Mouse (Mus musculus) left cerebral cortex, postnatal 10 days (tissue): Measurements from ENCODE around the gene Olfr90. TPM values are rescaled to one million over a fixed set of nuclear protein-coding genes. Genes with fewer than 3 reads are reported as not detected.

Experiments used
- DNase-seq, 2 experiments: peaks; one replicate each; pipeline ENCODE4 v3.0.0; 2021 to 2022; ENCODE audit warnings: low spot score in 2 of 2, mixed read lengths in 1 of 2; ENCODE audit errors: extremely low spot score in 1 of 2
- intact Hi-C: fragments of 180-260 bp; cut with DNase I; formaldehyde crosslinking; loops from one replicate; pipeline ENCODE4 v1.15.1; 2025
- total RNA-seq, 2 experiments: library from RNA; stranded (reverse); gene quantifications; 2 replicates each; pipeline ENCODE4 v1.2.3; 2021

Olfr90 gene
- total RNA-seq, 2 experiments from 2014 or later = not detected

- intact Hi-C loops = no loop called here
- peak in 1 of 2 experiments; percentile 57 for DNase-seq
Observed at GRCm38 (mm10) chr17:37063686-37064495, 24.4 kb downstream of the Olfr90 start.

- intact Hi-C loops = no loop called here
- no peak for DNase-seq
Observed at GRCm38 (mm10) chr17:37063063-37063462, 25.2 kb downstream of the Olfr90 start.

- DNase-seq = no peak
- intact Hi-C loops = no loop called here
Observed at GRCm38 (mm10) chr17:37062101-37062641, 26.1 kb downstream of the Olfr90 start.

DNA sequence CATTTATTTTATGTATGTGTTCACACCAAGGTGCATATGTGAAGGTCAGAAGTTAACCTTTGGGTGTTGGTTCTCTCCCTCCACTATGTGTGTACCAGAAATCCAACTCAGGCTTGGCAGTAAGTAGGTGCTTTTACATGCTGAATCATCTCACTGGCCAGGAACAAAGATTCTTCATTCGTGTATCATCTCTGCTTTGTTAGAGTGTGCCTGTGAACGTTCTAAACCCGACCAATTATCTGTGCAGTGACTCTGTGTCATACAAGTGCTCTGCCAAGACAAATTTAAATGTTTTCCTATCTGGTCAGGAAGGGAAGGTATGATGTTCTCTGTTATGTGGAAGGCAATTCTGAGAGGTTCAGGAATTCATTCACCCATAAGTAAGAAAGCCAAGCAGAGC lies 26.9 kb downstream of the Olfr90 start:
- intact Hi-C loops = no loop called here
- no peak for DNase-seq

GRCm38 (mm10) chr17:37056957-37057356 lies 31.3 kb downstream of the Olfr90 start:
- DNase-seq = no peak
- intact Hi-C loops = no loop called here

GRCm38 (mm10) chr17:37051745-37052144 lies 36.6 kb downstream of the Olfr90 start:
- intact Hi-C loops = no loop called here
- DNase-seq = no peak

DNA sequence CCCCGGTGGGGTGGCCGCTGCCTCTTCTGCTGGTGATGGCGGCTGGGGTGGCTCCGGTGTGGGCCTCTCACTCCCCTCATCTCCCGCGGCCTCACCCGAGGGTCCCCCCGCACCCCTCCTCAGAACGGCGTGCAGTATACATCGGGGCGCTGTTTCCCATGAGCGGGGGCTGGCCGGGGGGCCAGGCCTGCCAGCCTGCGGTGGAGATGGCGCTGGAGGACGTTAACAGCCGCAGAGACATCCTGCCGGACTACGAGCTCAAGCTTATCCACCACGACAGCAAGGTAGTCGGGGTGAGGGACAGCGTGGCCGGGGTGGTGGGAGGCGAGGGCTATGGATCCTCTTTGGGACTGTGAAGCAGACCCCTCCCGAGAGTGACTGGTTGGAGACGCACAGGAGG lies 37.4 kb downstream of the Olfr90 start:
- intact Hi-C loops = no loop called here
- DNase-seq = peak in 1 of 2 experiments; percentile 67

- intact Hi-C loops = no loop called here
- peak; percentile 92 for DNase-seq
Observed at GRCm38 (mm10) chr17:37050399-37050798, 37.9 kb downstream of the Olfr90 start.

DNA sequence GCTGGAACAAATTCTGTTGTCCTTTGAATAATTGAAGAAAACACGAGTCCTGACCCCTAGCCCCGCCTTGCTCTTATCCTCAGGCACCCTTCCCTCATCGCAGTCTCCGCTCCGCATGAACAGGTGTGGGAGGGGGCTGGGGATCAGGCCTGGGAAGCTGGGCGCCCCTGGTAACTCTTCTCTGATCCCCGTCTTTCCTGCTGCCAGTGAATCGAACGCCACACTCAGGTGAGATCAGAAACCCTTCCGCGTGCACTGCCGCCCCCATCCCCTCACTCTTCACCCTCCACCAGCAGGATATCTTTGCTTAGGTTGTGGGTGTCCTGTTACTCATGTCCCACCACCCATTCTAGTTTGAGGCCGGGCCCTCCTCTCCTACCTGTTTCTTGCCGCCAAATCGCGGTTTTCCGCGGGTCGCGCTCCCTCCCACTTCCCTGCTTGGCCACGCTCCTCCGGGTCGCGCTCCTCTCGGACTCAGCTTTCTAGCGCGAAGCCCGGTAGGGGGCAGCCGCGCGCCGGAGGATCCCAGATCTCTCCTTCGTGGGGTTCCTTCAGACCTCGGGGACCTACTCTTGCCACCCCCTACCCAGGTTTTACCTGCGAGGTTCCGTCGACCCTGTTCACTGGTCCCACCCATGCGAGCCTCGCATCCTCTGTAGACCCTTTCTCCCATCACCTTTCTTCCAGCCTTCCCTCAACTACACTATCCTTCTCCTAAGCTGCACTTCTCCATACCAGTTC lies 38.6 kb downstream of the Olfr90 start:
- DNase-seq = peak in 1 of 2 experiments; percentile 84
- intact Hi-C loops = loop anchor here (5.0 kb wide), 2 partner anchors 47 to 132 kb away; partner anchors contain the start of gene Zfp57

DNA sequence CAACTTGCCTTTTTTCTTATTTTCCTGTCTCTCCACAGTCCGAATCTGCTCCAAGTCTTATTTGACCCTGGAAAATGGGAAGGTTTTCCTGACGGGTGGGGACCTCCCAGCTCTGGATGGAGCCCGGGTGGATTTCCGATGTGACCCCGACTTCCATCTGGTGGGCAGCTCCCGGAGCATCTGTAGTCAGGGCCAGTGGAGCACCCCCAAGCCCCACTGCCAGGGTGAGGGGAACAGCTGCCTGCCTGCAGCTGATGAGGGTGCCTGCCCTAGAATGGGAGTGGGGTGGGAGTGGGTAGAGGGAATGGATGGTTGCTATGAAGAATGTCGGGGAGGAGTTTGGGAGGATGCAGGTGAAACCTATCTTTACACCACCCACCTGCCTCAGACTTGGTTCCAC lies 39.9 kb downstream of the Olfr90 start:
- DNase-seq = peak in 1 of 2 experiments; percentile 39
- intact Hi-C loops = loop anchor here (5.0 kb wide), 2 partner anchors 46 to 131 kb away; partner anchors contain the start of gene Zfp57

DNA sequence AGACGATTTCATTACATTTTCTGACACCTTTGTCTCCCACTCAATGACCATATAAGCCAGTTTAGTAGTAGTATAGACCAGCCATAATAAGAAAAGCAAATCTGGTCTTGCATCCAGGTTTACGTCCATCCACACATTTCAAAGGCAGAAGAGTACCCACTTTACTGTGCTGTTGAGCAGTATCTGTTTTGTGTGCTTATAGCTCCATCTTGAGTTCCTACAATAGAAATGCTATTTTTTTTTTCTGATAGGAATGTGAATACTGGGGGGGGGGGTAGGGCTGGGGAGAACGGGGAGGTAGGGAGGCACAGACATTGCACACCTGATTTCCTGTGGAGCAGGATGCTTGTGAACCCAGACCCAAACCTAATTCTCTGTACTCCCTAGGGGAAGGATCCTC lies 40.3 kb downstream of the Olfr90 start:
- no peak for DNase-seq
- intact Hi-C loops = loop anchor here (2.0 to 5.0 kb wide), 3 partner anchors 46 to 131 kb away; partner anchors contain the start of genes Ppp1r11 and Zfp57

DNA sequence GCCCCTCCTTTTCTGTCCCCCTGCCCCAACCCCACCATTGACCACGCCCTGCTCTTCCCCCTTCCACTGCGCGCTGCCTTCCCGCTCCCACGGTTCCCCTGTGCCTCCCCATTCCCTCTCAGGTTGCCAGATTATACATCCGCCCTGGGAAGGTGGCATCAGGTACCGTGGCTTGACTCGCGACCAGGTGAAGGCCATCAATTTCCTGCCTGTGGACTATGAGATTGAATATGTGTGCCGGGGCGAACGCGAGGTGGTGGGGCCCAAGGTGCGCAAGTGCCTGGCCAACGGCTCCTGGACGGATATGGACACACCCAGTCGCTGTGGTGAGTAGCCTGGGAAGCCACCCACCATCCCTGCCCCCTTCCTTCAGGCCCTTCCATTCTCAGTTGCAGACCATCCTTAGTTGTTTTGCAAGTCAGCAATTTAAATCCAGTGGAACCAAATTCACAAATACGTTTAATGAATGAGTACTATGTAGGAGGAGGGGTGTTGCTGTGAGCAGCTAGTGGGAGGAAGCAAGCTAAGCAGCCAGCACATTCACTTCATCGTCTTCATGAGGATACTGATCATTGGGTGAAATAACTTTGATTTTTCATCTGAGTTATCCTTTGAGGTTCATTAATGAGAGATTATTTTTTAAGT lies 40.8 kb downstream of the Olfr90 start:
- intact Hi-C loops = loop anchor here (2.0 to 5.0 kb wide), 3 partner anchors 45 to 130 kb away; partner anchors contain the start of genes Ppp1r11 and Zfp57

DNA sequence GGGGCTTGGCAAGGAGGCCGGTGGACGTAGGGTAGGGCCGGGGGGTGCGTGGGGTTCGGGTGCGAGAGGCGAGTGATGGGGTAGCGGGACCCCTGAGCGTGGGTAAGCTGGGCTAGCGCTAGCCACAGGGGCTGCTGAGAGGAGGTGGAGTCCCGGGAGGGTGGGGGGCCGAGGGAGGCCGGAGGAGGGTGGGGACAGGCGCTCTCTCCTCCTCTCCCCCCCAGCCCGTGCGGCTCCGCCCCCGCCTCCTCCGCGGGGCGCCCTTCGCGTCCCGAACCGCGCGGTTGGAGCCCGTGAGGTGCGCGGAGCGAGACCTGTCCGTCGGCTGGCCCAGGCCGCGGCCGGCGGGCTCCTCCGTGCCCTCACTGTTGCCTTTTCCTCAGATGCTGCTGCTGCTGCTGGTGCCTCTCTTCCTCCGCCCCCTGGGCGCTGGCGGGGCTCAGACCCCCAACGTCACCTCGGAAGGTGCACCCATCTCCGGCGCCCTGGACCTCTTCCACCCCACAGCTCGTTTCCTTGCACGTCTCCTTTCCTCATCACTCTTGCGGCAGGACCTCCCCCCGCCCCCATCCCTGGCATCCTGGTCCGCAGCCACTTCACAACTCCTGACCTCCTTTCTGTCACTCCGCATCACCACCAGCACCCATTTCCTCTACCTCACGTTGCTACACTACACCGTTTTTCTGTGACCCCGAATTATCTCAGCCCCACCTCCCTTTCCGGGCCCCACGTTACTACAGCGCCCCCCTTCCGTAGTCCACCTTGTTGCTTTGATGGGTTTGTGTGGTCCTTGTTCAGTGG lies 41.8 kb downstream of the Olfr90 start:
- peak in 1 of 2 experiments; percentile 82 for DNase-seq
- intact Hi-C loops = loop anchor here (2.0 to 5.0 kb wide), 3 partner anchors 44 to 129 kb away; partner anchors contain the start of genes Ppp1r11 and Zfp57

More for the DNA sequence above, 40.8 kb downstream of the Olfr90 start:
- peak in 1 of 2 experiments; percentile 52 for DNase-seq

GRCm38 (mm10) chr17:37045611-37046311 lies 42.5 kb downstream of the Olfr90 start, which contains the start of gene Gabbr1:
TSS of gene Gabbr1 (plus strand) at chr17:37045966.
- peak; percentile 66 to 92 for DNase-seq
- intact Hi-C loops = loop anchor here (2.0 to 5.0 kb wide), 3 partner anchors 43 to 128 kb away; partner anchors contain the start of genes Ppp1r11 and Zfp57

GRCm38 (mm10) chr17:37044651-37045244 lies 43.6 kb downstream of the Olfr90 start:
- intact Hi-C loops = loop anchor here (5.0 kb wide), 2 partner anchors 42 to 127 kb away; partner anchors contain the start of gene Zfp57
- no peak for DNase-seq

DNA sequence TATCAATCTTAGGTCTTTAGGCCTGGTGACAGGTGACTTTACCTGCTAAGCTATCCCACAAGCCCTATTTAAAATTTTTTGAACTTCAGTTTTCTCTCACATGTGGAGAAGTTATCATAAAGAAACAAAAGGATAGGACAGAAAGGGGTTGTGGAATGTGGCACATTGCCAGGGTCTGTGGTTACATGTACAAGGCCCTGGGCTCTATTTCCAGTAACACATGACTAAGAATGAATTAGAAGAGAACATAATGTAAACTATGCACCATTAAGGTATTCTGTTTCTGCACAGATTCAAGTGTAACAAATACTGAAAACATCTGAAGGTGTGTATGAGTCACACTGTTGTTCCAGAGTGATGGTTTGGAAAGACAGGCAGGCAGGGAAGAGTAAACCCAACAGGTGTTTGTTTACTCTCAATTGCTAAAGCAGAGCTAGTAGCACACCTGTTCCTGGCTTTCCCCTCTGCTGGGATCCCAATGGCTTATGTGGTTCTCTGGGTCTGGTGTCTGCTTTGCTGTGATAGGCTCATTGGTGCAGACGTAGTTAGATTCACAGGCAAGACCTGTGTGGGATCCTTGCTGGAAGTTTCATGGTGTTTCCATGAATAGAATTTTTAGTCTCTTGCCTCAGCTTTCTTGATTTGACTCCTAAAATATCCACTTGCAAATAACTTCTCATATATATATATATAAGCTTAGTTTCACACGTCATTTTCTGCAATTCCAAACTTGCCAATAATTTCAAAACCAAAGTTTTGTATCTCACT lies 49.0 kb downstream of the Olfr90 start:
- no peak for DNase-seq
- intact Hi-C loops = no loop called here
